Mouse (Mus musculus): ENCODE measurements around the gene Irx6.

The Irx6 gene

GRCm38 (mm10) chr8:92674244-92675128 lies at the start of gene Irx6:
Irx6 (plus strand) TSS chr8:92674288.
- no peak for DNase-seq

DNA sequence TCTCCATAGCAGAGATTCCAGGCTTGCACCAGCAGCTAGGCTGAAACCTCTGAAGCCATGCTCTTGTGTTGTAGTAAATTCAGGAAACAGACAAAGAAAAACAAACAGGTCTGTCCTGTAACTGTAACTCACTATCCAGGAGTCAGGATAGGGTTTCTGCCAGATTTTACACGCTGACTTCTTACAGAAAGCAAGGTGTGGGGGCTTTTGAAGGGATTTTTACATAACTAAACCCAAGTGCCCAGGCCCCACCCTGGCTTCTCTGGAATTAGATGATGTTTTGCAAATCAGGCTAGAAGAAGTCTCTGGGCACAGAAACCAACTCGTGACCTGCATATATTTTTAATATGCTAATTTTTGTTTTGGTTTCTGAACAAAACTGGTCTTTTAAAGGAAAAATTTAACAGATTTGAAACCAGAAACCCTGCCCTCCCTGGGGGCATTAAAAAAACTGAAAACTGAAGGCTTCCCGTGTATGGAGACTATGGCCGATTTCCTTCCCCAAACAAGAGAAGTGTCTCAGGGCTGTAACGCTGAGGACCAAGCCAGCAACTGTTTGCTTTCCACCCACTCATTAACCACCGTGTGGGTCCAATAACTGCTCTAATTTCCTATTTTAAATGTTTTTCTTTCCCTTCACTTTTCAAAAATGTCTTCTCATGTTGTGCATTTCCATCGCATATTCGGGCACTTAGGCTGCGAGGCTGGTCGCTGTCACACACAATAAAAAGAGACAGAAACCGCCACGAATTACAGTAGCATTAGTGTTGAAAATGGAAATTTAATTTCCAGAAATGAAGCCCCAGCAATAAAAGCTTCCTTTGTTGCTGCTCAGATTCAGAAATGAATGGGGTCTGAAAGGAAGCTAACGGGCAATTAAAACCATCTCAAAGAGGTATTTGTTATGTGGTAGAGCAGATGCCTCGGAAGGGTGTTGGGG lies 45.1 kb upstream of the Irx6 start:
- no peak for DNase-seq

DNA sequence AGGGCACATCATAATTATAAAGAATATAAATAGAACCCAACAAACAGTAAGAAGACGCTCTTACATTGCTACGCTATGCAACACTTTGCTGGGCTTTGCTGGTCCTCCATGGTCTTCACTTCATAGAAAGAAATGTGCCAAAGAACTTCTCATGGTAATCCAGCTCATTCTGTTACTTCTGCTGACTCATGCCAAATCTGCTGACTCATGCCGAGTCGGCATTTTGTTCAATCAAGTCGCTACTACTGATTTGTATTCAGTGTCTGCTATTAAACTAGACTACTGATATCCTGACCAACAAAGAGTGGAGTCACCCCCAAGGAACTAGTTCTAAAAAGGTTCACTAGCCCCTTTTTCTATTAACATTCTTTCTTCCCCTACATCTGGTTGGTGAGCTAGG lies 40.9 kb upstream of the Irx6 start:
- DNase-seq: no peak

GRCm38 (mm10) chr8:92640820-92641219 lies 33.3 kb upstream of the Irx6 start:
- DNase-seq: no peak

GRCm38 (mm10) chr8:92646637-92647036 lies 27.5 kb upstream of the Irx6 start:
- DNase-seq: peak; percentile 6

DNA sequence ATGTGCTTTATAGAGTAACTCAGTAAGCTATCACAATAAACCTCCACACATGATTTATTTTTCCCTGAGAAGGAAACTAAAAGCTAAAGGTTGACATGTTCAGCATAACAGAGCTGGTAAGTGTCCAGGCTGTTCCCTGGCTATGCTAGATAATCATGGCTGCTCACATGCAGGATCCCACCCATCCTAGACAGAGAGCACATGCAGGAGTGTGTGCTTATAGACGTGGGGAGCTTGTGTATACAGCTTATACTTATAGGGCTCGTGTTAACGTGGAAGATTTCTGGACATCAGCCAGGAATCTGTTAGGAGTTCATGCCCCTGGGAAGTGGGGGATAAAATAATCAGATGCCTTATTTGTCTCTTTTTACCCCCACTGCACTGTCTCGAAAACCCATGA lies 9.9 kb upstream of the Irx6 start:
- no peak for DNase-seq

- no peak for DNase-seq
Observed at GRCm38 (mm10) chr8:92670236-92670635, 3.9 kb upstream of the Irx6 start.

GRCm38 (mm10) chr8:92670656-92671195 lies 3.4 kb upstream of the Irx6 start:
- DNase-seq: no peak

- DNase-seq: no peak
Observed at GRCm38 (mm10) chr8:92671892-92672291, 2.2 kb upstream of the Irx6 start.

GRCm38 (mm10) chr8:92673101-92673500 lies 987 bp upstream of the Irx6 start:
- no peak for DNase-seq

DNA sequence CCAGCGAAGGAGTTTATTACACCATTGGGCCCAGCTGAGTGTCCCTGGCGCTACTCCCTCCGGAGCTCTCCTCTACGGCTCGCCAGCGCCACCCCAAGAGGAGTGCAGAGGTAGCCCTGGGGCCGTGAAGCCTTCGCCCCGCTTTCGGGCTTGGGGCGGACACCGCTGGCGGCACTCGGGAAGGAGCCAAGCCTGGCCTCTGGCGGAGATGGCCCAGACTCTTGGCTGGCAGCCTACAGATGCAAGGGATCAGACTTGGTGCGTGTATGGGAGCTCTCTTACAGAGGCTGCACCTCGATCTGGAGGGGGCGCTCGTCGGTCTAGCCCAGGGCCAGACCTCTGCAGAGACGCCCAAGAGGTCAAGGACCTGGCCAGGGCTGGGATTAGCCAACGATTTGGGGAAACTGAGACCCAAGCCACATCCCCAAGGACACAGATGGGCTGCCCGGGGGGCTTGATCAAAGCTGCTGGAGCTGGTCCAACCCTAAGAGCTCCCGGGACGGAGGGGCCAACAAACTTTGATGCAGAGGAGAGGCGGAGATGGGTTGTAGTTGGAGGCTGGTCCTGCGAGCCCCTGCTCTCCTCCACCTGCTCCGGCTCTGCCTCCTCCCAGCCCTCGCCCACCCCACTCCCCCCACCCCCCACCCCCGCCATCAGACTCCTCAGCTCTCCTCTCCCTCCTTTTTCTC lies 389 bp upstream of the Irx6 start:
- DNase-seq: peak; percentile 27

DNA sequence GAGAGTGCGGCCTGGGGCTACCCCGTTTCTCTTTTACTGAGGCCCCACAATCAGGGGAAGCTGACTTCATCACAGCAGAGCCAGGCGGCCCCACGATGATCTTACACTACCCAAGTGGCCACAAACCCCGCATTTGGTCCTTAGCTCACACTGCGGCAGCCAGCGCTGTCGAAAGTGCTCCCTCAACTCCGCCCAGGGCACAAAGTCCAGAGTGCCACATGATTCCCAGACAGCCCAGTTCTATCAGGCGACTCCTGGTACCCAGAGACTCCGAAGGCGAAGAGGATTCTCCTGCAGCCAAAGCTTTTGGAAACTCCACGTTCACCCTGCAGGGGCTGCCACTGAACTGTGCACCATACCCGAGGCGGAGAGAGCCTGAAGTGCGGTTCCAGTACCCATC lies 4.3 kb downstream of the Irx6 start:
- DNase-seq: peak; percentile 49

- DNase-seq: no peak
Observed at GRCm38 (mm10) chr8:92697361-92697760, 23.3 kb downstream of the Irx6 start.

DNA sequence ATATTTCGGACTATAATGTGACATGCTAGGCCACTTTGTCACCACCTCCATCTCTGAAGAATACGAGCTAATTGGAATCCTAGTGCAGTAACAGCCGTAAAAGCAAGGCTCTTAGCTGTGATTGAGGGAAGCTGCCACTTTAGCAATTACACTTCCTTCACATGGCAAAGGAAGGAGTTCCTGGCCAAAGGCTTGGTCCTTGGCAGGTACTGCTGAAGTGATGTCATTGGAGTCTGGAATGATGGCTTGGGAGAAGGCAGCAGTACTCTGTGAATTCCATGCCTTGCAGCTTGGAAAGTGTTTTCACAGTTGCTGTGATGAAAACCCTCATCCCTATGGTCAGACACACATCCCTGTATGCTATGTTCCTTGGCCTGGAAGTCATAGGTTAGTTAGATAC lies 24.3 kb downstream of the Irx6 start:
- DNase-seq: no peak

DNA sequence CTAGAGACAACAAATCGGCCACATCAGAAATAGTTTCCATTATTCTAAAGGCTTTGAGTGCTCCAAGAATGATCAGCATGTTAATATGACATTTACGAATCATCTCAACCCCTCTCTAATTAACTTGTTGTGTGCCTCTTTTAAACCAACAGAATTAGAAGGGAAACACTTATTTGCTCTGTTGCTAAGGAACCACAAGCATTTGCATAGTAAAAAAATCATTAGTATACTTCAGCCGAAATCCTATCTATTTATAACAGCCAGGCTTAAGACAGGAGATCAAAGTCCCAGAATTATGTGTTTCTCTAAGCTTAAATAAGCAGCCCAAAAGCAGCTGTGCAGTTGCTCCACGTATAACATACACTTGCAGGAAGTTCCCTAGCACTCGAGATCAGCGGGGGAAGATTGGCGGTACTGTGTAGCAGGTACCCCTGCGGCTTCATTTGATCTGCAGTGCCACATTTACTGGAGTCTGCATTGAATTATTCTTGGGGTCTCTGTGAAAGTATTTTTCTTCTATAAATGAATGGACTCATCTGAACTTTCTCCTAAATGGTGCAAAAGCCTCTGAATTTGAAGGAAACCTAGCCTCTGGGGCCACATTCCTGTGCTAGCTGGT lies 25.9 kb downstream of the Irx6 start:
- no peak for DNase-seq

DNA sequence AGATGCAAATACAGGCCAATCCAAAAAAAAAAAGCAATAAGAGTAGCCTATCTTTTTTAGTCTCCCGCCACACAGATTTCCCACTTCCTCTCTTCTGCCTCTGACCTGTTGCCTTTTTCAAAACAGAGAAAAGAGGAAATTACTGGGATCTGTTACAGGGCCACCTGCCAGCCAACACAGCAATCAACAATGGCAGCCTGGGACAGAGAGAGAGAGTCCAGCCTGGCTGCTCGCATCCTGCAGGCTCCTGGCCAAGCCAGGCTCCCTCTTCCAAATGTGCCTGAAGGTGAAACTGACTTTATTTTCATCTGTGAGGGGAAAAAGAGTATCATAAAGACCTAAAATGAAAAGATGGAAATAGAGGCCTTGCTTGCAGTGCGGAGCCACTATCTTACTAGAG lies 29.3 kb downstream of the Irx6 start:
- DNase-seq: no peak

DNA sequence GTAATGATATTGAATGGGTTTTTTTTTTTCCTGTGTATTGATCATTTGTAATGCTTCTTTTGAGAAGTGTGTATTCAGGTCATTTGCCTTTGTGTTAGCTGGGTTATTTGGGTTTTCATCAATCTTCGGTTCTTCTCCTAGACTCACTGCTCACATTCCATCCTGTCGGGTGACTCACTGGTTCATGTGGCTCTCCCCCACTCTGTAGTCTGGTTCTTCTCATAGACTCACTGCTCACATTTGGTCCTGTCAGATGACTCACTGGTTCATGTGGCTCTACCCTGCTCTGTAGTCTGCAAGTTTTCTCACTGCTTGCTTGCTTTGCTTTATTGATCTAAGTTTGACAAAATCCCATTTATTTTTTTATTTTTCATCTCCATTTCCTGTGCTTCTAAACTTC lies 32.2 kb downstream of the Irx6 start:
- DNase-seq: no peak

DNA sequence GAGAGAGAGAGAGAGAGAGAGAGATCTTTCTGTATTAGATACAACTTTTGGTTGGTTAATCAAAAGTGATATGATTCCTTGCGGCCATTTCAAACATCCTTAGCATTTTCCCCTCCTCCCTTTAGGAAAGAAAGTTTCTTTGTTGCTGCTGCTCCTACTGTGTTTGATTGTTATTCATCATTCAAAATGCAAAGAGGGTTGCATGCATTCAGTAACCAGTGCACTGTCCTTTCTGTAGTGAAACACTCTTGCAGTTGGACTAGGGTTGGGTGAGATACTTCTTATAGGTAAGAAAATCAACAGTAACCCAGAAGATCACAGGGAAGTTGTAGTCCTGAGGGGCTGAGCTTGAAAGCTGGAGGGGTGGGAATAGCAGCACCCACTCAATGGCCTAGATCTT lies 39.2 kb downstream of the Irx6 start:
- no peak for DNase-seq

- DNase-seq: no peak
Observed at GRCm38 (mm10) chr8:92717418-92717817, 43.3 kb downstream of the Irx6 start.

DNA sequence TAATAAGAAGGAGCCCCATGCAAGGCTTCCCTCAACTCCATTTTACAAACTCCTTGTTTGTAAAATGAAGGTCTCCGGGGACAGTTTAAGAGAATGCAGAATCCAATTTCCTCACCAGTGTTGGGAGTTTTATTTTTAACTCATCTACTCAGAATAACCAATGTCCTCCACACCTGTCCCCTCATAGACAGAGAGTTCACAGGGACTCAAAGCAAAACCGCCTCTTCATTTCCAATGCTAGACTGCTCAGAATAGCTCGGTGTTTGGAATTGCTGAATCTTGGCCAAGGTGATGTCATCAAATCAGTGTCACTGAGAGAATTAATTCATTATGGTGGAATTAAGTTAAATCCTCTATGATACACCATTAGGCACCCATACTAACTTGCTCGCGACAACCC lies 44.0 kb downstream of the Irx6 start:
- DNase-seq: no peak

DNA sequence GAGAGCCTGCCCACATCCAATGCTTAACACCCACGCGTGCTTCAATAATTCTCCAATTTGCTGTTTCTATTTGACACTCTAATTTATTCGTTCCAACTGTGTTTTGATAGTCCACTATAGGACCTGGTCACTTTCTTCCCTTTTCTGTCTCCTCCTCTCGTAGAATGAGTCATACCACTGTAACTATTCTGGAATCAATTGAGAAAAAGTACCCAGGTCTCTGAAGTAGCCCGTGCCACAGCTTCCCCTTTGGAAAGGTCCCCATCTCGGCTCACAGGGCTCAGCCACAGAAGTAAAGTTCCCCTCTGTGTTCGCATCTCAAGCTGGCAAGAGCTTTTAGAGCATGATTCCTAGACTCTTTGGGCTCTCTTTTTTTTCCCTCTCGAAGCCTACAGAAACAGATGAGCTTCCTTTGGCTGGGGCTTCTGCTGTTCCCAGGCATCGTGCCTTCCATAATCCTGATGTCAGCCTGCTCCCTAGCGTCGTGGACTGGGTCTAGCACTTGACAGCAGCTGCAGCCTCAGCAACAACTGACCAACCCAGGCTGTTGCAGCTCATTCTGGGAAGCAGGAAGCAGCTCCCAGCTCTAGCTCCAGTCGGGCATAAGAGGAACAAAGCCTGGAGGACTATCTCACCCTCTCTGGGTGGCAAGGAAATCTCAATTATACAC lies 47.3 kb downstream of the Irx6 start:
- peak; percentile 11 for DNase-seq

- no peak for DNase-seq
Observed at GRCm38 (mm10) chr8:92721936-92722321, 47.8 kb downstream of the Irx6 start.
